In genomic region chr4:111442435-111443238, GRCm38 (mm10) we compare ENCODE assay signal across 8 mouse cellular contexts. TPM values are rescaled to one million over a fixed set of nuclear protein-coding genes. Genes with fewer than 3 reads are reported as not detected.
DNase-seq lines count a peak whose midpoint lies in the region; ATAC-seq lines count a peak whose summit lies in the region.

No protein-coding gene starts in this region.

- H3K4me3 ChIP-seq in neural tube, embryonic 11.5 days (ENCODE audit: low read depth, low read length) = no peak overlapping the region

- WGBS in neural tube, embryonic 11.5 days = 96% methylated on average over 1 of the region's 1 CpGs

- 0 out of 2 replicates have a peak overlapping the region, but pooled peaks have one; percentile 60 for H3K27ac ChIP-seq in neural tube, embryonic 11.5 days (ENCODE audit: low read depth, low read length)

- no peaks in the 10 kb centered on the region for H3K27me3 ChIP-seq in neural tube, embryonic 11.5 days (ENCODE audit: control insufficient read depth, insufficient read depth, low read length)

- intact Hi-C loops in gastrocnemius, postnatal 14 days (cut with DNase I; ENCODE audit: low total_unique reads) = no loop called here

- H3K4me2 ChIP-seq in neural tube, embryonic 11.5 days (ENCODE audit: low read depth) = no peak overlapping the region

- no peak overlapping the region for H3K9ac ChIP-seq in neural tube, embryonic 11.5 days (ENCODE audit: low read length)

- no peaks in the 10 kb centered on the region; the same call in 1 of the 2 replicates for H3K36me3 ChIP-seq in neural tube, embryonic 11.5 days (ENCODE audit: control insufficient read depth, insufficient read depth, low read length)

- DNase-seq in cerebellum, postnatal 10 days = peak; percentile 19 to 49
- no peak for DNase-seq in cerebellum, adult 11 months
- DNase-seq in neural tube, embryonic 11.5 days (ENCODE audit: low spot score) = no peak
- no peak for DNase-seq in neural tube, embryonic 10.5 days (ENCODE audit: extremely low spot score, low spot score)
- peak; percentile 48 for DNase-seq in gastrocnemius, postnatal 14 days
- DNase-seq in layer of hippocampus, postnatal 36 days = peak; percentile 43 to 55
- no peak for DNase-seq in thymus, postnatal 10 days (ENCODE audit: low spot score in 2 of 2)

- no peaks in the 10 kb centered on the region for H3K9me3 ChIP-seq in neural tube, embryonic 11.5 days (ENCODE audit: control insufficient read depth, low read length)

- peaks cover 9% of the 10 kb centered on the region for H3K4me1 ChIP-seq in neural tube, embryonic 11.5 days (ENCODE audit: control insufficient read depth, insufficient read depth, low read length)

- ATAC-seq in neural tube, embryonic 11.5 days (ENCODE audit: insufficient read depth, low FRiP score, low TSS enrichment) = no peak
- ATAC-seq in neutrophil, adult 5-6 weeks (ENCODE audit: extremely low read depth, insufficient number of reproducible peaks, low FRiP score, poor library complexity, severe bottlenecking) = peak; percentile 90

RNA-seq across cellular contexts. Expression of gene Bend5, which starts 27.8 kb away (rescaled TPM):
- polyA plus RNA-seq in neural tube, embryonic 11.5 days (2014; fragmentation: Nextera tagmentation; extraction: Ambion mirVana) = 42.4 and 43.2 TPM in 2 replicates
- total RNA-seq in gastrocnemius, postnatal 14 days (2021) = 1 to 10 TPM in 1 of 2 experiments, under 1 TPM in 1; 0.93 to 1.8 TPM
- total RNA-seq in layer of hippocampus, postnatal 36 days (2021) = 10 to 100 TPM; 10.5 to 12.5 TPM
- 52.7 and 56.8 TPM in 2 replicates for total RNA-seq in neutrophil, adult 5-6 weeks (2017)

Comparison
In these comparisons a context has a peak if more than half of its experiments do, and no peak if none do; other contexts are left out.
1. DNase-seq: peak in cerebellum, postnatal 10 days (2 of 2), gastrocnemius, postnatal 14 days (single experiment) and layer of hippocampus, postnatal 36 days (2 of 2); none in cerebellum, adult 11 months (single experiment), neural tube, embryonic 11.5 days (single experiment), neural tube, embryonic 10.5 days (single experiment) and thymus, postnatal 10 days (0 of 2).
2. RNA of gene Bend5, which starts 27.8 kb away (total RNA-seq): 52.7 to 56.8 TPM in neutrophil, adult 5-6 weeks and 10.5 to 12.5 TPM in layer of hippocampus, postnatal 36 days; 0.93 to 1.8 TPM in gastrocnemius, postnatal 14 days; every median in the first group is over 4 times any median in the second.